Mouse (Mus musculus): Measurements from ENCODE around the gene Cplane1.
"Not testable (repeated sequence)": the region's sequence is repeated elsewhere in the genome, so short reads cannot be mapped to it uniquely, and the experiment has no call there.

Cplane1 gene

DNA sequence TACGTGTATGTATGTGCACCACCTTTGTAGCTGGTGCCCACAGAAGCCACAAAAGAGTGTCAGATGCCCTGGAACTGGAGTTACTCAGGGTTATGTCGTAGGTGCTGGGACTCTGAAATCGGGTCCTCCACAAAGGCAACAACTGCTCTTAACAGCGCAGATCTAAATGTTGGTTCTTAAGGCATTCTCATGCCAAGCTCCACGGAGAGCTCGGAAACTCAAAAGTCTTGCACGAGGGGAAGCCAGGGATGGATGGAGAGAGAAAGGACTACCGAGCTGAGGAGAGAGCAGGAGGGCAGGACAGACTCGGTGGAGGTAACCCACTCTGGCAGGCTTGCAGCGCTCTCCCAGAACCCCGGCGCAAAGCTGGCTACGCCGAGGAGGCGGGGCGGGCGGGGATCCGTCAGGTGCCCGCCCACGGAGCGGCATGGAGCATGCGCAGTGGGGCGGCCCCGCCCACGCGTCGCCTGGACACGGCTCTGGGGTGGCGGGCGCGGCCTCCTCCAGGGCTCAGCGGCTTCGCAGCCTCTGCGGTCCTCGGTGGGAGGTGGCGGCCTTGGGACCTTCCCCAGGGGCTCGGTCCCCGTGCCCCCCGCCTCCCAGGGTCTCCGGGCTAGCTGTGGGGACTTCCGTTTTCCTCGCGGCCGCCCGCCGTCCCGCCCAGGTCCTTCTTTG lies at the start of gene Cplane1:
Gene Cplane1 (plus strand): TSS at position 516 of the 675 bp plus-strand sequence.
- DNase-seq, result peak; percentile 94 to 99

DNA sequence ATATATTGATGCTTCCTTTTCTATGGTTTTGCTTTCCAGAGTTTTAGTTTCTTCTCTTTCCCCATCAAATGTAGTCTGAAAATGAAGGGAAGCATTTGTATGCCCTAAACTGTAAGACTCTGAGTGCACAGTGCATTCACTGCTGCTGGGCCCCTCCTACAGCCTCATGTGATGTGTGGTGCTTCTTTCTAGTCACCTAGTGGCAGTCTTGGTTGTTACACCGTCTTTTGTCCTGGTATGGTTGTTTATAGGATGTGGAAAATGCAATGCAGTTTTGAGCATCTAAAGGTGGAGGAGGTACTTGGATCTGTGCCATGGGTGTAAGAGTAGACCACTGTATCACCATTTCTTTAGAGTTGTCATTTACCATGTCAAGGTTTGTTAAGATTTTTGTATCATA lies 39.6 kb upstream of the Cplane1 start:
- DNase-seq, result no peak

DNA sequence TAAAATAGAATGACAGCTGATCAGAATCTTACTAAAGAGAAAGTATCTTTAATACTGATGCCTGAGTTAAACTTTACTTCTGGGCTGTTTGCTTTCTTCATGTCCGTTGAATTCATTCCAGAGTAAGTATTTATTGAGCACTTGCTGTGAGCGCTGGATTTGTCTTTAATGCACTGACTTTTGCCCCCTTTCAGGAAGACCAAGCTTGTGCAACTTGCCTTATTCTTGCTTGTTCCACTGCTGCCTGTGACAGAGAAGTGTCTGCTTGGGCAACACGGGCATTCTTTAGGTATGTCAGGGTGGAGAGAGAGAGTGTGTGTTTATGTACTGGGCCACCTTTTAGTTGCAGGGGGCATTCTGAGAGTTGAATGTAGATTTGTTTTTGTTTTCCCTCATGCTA lies 37.6 kb upstream of the Cplane1 start:
- DNase-seq, result no peak

DNA sequence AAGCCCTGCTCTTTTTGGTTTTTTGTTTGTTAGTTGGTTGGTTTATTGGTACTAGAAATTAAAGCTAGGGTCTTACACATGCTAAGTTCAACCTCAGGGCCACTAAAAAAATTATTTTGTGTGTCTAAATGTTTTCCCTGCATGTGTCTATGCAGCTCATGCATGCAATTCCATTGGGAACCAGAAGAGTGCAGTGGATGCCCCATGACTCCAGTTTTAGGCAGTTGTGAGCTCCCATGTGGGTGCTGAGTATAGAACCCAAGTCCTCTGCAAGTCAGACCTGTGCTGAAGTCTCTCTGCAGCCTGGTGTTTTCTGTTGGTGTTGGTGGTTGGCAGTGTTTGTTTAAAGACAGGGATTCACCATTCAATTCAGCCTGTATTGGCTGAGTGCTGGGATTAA lies 37.1 kb upstream of the Cplane1 start:
- no peak for DNase-seq

DNA sequence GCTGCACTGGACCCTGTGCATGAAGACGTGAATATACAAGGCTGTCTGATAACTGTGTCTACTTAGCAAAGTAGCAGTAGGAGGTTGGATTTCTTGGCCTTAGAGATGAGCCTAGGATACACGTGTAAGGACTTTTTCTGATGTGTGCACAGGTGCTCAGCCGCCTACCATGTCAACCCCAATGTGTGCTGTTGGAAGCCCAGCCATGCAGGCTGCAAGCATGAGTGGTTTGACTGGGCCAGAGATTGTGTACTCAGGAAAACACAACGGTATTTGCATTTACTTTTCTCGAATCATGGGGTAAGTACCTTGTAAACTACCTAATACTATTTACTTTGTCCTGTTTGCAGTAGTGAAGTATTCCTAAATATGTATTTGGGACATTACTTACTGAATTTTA lies 33.3 kb upstream of the Cplane1 start:
- DNase-seq, result no peak

DNA sequence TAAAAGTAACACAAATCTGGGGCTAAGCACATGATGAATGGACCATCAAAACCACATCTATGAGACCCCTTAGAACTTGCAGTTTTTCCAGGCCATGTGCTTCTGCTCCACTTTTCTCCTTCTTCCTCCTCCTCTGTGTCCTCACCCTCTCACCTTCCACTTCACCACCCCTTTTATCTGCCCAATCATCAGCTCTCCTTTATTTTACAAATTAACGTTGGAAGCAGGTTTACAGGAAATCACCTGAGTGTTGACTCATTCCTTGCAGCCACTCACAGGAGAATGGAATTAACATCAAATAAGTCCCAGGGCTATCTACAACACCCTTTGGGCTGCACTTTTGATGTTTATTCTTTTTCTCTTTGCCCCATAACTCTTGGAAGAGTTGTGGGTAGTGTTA lies 7.1 kb upstream of the Cplane1 start:
- no peak for DNase-seq

DNA sequence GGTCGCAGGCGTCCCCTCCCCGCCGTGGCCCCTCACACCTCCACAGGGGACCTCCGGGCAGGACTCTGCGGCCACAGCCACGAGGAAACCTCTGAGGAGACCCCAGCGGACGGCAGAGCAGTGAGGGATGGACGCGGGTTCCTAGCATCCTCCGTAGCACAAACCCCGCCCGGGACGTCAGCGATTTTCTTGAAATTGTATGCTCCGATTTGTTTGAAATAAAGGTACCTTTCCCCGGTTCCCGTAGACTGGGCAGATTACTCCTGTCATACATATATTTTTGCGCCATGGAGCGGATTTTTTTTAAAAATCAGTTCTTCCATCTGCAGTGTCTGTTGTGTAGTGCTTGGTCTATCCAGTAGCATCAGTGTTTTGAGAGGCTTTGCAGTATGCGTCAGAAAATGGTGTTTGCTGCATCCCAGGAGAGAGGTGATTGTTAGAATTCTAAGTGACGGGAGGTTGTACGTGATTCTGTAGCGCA lies 400 bp downstream of the Cplane1 start:
- DNase-seq, result no peak

DNA sequence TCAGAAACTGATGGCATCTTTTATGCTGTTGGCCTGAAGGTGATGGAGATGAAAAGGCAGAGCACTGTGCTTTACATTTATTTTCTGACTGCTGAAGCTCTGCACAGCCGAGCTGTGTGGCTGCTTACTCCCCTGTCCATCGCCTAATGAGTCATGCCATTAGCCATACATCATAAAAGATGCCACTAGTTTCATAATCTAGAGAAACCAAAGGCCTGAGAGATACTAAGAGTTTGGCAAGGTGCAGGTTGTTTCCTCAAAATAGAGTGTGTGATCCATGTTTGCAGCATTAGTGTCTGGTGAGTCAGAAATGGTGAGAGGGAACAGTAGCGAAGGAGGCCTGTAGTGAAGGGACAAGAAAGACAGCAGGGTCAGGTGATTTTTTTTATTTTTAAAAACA lies 20.7 kb downstream of the Cplane1 start:
- DNase-seq, result no peak

DNA sequence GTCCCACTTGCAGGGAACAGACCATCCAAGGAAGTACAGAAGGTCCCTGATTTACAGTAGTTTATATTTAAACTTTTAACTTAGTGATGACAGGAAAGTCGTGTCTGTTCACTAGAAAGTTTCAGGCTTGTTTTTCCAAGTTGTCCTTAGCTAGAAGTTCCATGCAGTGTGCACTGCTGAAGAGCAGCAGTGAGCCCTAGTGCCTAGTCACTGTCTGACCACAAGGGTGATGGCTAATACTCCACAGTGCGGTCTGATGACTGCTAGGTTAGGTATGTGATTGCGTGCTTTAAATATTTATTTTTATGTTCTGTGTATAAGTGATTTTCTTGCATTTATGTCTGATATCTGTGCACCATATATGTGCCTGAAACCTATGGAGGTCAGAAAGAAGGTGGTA lies 21.5 kb downstream of the Cplane1 start:
- DNase-seq, result no peak

DNA sequence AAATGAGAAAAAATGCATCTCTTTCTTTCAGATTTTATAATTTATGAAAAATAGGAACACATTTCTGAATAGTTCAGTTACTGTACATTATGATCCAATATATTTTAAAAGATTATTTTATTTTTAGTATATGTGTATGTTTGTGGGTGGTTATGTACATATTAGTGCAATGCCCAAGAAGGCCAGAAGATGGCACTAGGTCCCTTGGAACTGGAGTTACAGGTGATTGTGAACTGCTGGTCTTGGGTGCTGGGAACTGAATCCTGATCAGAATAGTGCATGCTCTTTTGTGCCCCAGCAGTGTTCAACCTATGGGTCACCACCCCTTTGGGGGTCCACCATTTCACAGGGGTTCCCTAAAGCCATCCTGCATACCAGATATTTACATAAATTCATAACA lies 31.4 kb downstream of the Cplane1 start:
- DNase-seq, result no peak

DNA sequence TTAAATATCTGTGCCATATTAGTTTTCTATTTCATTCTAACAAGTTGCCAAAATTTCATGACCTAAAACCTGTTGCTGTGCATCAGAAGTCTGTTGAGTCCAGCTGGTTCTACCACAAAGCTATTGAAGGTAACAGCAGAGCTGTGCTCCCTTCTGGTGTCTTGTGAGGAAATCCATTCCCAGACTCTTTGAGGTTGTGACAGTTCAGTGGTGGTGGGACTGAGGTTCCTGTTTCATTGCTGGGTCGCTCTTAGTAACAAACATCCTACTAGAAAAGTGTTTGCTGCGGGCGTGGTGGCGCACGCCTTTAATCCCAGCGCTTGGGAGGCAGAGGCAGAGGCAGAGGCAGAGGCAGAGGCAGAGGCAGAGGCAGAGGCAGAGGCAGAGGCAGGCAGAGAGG lies 39.5 kb downstream of the Cplane1 start:
- DNase-seq, result no peak

DNA sequence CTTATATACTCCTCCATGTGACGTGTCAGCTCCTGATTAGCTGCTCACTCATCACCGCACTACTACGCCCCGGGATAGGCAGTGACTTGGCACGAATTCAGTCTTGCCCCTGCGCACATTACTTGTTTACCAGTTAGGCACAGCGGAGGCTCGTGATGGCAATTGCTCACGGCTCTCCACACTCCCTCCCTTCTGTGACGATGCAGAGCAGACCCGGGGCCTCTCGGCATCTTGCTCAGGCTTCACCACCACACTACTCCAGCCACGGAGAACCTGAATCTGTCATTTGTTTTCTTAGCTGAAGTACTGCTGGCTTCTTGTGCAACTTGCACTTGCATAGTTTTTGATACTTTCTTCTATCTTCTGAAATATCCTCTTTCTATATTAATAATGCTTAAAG lies 45.9 kb downstream of the Cplane1 start:
- DNase-seq, result no peak

DNA sequence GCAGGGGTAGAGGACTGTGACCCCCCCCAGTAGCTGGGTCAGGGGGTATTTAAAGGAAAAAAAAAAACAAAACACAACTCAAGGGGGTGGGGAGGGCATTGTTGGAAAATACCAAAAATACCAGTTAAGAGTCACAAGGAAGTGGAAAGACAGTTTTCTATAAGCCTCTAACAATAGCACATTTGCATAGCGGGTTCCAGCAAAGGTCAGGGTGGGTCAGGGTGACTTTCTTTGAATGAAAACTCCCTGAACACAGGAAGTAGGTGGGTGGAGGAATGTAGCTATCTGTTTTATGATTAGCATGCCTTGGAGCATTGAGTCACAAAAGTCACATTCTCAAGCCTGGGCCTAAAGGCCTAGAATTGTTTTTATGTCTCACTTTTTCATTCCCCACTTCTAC lies 65.3 kb downstream of the Cplane1 start:
- not testable (repeated sequence) for DNase-seq

DNA sequence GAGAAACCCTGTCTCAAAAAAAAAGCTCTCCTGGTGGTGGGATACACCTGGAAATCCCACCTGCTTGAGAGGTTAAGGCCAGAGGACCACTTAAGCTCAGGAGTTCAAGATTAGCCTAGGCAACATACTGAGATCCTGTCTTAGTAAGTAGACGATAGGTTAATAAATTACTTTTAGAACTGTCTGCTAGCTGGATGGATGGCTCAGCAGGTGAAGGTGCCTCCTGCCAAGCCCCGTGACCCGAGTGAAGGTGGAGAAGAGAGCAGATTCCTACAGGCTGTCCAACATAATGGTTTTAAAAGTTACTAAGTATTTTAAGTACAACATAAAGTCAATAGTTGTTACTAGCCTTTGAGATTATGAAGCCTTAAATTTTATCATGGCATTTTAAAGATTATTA lies 97.0 kb downstream of the Cplane1 start:
- no peak for DNase-seq

DNA sequence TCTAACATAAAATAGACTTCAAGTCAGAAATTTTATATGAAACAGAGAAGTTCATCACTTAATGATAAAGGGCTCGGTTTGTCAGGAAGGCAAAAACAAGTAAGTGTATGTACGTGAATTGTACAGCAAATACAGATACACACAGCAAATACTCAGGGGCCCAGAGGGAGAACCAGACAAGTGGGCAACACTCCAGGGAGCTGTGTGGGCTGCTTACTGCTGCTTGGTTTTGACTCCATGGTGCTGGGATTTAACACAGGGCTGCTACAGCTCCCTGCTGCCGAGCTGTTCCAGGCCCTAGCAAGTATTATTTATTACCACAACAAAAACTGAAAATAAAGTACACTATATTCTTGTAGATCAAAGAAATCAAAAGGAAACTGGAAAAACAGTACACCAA lies 98.3 kb downstream of the Cplane1 start:
- DNase-seq, result no peak

DNA sequence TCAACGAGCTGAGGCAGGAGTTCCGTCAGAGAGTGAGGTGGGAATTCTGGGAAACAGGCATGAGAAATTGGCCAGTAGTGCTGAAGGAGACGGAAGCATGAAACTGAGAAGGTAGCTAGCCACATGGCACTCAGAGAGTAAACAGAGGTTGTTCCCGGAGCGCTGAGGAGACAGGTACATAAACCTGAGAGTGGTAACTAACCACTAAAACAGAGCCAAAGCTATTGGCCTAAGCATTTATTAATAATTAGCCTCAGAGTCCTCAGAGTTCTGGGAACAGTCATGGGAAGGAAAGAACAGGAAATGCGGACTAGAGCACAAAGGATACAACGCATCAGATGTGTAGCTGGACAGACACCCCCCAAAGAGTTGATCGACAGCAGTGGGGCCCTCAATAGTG lies 99.3 kb downstream of the Cplane1 start:
- no peak for DNase-seq

DNA sequence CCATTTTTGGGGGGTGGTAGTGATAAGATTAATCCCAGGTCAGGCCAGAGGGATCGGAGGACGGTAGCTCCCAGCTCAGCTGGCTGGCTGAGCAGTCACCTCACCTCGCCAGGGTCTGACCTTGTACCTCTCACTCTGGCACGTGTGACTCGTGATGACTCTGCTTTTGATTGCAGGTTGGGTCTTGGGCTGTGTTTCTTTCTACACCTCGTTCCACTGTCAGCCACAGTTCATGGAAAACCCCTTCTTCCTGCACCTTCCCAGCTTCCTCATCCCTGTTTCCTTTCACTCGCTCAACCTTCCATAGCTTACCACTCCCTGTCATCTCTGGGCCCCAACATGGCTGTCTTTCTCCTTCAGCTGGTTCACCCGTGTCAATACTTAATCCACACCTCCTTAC lies 103.0 kb downstream of the Cplane1 start:
- no peak for DNase-seq

DNA sequence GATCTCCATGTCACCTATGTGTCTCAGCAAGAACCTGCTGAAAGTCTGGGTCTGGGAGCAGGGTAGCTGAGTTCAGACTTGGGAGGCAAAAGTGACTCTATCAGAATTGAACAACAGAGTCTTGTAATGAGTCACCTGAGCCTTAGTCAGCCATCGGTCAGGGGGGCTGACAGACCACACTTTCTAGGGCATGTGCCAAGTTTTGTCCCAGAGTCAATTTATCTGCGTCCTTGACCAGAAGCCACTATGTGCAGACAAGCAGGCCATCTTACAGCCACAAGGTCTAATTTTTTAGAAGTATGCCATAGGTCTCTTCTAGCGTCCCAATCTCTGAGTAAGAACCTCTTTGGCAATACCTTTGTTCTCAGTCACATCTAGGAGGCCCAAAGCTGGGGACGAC lies 109.0 kb downstream of the Cplane1 start:
- not testable (repeated sequence) for DNase-seq

DNA sequence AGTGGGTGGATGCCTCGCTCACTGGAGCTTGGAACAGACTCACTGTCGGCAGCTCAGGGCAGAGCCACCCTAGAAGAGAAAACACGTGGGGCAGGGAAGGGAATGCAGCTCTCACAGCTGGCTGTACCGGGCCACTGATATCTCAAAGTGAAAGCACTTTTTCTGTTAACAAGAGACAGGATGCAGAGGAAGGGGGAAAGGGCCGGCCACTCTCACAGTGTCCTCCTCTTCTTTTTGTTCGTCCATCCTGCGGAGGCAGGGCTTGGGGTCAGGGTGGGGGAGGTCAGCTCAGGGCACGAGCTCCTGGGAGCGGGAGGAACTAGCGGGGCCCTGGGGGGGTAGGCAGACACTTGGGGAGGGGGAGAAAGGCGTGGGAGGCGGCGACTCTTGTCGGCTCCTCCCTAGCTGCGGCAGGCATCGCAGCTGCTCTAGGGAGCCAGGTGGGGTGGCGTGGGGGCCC lies 110.4 kb downstream of the Cplane1 start:
- peak in 1 of 2 experiments; percentile 21 for DNase-seq

DNA sequence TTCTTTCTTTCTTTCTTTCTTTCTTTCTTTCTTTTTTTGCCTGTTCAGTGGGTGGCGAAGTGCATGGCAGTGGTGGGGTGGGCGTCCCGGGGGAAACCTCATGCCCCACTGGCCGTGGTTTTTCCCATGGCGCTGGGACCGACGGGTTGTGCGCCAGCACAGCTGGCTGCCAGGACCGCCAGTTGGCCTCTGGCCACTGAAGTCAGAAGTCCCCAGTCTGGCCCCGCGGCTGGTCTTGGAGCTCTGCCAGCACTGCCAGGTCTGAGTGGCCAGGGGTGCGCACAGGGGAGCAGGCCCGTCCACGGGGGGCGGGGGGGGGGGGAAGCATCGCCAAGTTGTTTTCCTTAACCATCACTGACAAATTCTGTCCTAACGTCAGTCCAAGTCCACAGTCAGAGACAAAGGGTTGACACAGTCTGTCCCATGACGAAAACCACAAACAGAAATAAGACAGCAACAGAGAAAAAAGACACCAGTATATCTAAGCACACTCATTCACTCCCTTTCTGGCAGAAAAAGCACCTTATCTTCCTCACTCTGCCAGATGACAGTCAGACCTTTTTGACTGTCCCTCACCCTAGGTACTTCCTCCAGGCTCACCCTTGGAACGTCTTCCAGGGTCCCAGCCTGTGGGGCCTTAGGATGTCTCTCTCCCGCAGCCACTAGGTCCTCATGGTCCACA lies 111.2 kb downstream of the Cplane1 start:
- peak in 1 of 2 experiments; percentile 60 for DNase-seq

DNA sequence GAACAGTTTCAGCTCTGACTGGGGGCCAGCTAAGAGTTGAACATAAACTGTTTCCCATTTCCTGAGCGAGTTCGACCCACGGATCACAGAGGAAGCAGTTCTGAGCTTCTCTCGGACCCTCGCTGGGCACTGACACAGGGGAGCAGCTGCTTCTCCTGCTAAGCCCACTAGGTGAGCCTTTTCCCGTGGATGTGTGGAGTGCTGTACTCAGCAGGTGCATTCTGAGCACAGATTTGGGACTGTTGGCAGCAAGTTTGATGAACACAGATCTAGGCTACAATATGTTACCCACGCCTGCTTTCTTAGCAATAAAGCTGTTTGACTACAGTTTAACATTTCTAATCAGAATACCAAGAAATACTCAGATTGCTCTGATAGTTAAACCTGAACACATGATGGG lies 112.8 kb downstream of the Cplane1 start:
- peak; percentile 56 to 58 for DNase-seq

DNA sequence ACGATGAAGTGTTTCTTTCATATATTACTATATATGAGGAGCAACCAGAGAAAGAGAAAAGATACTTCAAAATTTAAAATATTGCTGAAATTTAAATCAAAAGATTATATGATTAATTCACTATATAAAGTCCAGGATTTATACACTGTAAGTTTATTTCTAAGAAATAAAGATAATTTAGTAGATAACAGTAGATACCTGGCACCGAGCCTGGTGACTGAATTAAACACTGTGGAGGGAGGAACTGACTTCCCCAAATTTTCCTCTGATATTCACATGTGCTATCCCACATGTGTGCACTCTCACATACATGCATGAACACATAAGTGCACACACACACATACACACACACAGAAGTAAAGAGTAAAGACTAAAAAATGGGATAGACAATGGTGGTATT lies 113.2 kb downstream of the Cplane1 start:
- DNase-seq, result no peak

DNA sequence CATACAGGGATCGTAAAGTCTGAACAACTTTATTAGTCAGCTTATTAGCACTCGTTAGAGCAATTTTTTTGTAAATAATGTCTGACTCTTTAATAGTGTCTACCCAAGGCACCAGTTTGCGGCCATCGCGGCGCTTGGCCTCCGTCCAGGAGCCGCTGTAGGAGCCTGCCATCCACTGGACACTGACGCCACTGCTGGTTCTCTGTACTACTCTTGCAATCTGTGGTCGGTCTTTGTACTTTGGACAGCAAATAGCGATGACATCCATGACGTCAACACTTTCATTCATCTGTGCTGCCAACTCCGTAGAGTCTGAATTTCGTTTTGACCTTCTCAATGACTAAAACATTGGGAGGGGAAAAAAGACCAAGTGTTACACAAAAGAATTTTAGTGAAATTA lies 122.3 kb downstream of the Cplane1 start:
- DNase-seq, result peak in 1 of 2 experiments; percentile 42

DNA sequence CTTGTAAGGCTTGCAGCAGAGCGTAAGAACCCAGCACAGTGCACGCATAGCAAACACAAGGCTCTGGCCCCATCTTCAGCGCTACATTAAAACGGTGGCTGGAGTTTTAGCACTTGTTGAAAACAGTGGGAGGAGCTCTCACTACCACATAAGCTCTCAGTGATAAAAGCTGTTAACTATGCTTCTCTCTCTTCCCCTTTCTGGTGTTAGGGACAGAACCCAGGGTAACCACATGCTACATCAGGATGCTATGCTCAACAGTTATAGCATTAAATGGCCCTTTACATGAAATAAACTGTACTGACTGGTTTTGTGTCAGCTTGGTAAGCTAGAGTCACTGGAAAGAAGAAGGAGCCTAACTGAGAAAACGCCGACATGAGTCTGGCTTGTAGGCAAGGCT lies 125.2 kb downstream of the Cplane1 start:
- DNase-seq, result no peak

DNA sequence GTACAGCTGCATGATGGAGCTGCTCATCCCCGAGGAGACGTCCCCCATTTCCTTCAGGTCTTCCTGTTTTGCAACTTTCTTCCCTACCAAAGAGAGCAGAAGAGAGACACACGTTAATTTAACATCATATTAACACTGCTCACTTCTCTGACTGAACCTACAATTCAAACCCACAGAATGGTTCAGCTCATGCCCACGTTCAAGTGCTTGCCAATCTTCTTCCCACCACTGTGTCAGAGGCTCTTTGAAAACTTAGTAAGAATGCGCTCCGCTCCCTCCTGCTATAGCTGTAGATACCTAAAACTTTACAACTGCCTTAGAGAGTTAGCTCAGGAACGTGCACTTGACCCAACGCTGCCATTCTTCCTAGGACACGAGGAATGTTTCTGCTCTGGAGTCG lies 134.0 kb downstream of the Cplane1 start:
- no peak for DNase-seq
